Mouse (Mus musculus): Measurements from ENCODE around the gene Mex3d.
A peak's percentile ranks its signal among the peaks of the same experiment; 100 is the strongest.

Gene Mex3d

GRCm38 (mm10) chr10:80387522-80387959 is at the start of gene Mex3d:
TSS of gene Mex3d (minus strand) at chr10:80387659.
- DNase-seq (ENCODE audit: low spot score in 2 of 2) = peak; percentile 81 to 95

- peak; percentile 28 to 40 for DNase-seq (ENCODE audit: low spot score in 2 of 2)
Measured at GRCm38 (mm10) chr10:80436276-80436675, 48.8 kb upstream of the Mex3d start.

DNA sequence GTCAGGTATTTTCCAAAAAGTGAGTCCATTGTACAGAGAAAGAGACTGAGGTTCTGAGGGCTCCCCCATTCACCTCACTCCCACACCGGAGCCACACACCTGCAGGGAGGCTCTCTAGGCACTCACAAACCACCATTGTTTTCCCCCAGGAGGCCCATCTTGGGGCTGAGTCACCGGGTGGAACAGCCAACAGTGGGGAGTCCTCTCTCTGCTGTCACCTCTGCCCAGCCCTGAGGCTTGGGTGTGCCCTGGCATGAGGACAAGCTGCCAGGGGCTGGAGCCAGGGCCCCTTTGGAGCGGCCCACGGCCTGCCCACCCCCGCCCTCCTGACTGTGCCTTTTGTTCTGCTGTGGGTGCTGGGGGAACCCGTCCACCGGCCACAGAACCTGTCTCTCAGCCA is 48.3 kb upstream of the Mex3d start:
- DNase-seq (ENCODE audit: low spot score in 2 of 2) = no peak

GRCm38 (mm10) chr10:80434823-80435222 is 47.4 kb upstream of the Mex3d start:
- peak in 1 of 2 experiments; percentile 20 for DNase-seq (ENCODE audit: low spot score in 2 of 2)

DNA sequence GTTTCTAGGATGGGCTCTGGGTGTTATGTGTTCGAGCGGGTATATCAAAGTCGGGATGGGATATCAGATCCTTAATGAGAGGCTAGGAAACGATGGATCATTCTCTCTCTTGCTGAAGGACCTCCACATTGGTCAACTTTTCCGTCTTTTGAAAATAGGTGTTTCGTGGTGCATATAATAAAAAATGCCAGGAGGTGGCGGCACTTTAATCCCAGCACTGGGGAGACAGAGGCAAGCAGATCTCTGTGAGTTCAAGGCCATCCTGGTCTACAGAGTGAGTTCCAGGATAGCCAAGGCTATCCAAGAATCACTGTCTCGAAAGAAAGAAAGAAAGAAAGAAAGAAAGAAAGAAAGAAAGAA is 46.8 kb upstream of the Mex3d start:
- no peak for DNase-seq (ENCODE audit: low spot score in 2 of 2)

DNA sequence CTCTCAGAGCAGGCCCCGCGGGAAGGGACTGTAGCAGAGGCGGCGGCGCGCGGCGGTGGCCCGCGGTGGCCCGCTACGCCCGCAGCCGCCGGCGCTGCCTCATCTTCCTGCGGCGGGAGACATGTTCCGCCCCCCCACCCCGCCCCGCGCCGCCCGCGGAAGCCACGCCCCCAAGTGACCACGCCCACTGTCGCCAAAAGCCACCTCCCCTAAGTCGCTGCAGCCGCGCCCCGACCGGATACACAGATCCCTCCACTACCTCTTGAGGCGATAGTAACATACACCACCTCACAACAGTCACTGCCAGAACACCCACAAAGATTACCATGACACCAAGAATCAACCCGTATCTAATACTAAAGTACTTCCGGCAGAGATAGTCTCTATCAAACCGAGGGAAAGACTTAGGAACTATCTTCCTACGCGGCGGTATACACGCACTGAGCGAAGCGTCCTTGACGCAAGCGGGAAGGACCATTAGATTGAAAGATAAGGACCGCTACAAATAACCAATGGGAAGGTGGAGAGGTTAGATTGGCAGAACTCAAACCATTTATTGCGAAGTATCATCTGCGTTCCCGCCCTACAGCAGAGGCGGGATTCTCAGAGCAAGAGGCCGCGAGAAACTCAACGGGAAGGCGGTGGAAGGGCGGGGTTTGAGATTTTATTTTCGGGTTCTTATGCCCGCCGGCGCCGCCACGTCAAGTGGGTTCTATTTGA is 46.2 kb upstream of the Mex3d start, which contains the start of gene Tcf3:
Tcf3 (minus strand) TSS at position 135 of the 720 bp plus-strand sequence.
- peak; percentile 91 to 98 for DNase-seq (ENCODE audit: low spot score in 2 of 2)

DNA sequence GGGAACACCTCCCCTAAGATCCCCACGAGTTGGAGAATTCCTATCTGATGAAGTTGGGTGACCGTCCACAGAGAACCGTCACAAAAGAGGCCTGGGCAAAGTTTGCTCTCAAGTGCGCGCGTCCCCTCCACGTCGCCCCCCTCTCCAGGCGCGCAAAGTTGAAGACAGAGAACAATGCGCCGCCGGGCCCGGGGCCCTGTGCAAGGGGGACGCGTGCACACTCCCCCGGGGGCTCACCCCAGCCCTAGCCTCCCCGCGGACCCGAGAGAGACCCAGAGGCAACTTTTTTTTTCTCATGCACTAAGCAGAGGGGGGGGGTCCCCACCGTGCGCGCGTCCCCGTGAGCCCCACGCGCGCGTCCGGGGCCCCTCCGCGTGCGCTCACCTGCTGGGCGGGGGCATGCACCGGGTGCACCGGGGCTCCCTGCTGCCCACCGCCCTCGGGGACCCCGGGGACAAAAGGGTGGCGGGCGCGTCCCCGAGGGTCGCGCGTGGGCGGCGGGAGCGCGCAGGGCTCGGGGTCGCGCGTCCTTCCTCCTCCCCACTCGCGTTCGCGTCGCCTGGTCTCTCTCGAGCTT is 45.6 kb upstream of the Mex3d start:
- DNase-seq (ENCODE audit: low spot score in 2 of 2) = peak; percentile 64 to 66

DNA sequence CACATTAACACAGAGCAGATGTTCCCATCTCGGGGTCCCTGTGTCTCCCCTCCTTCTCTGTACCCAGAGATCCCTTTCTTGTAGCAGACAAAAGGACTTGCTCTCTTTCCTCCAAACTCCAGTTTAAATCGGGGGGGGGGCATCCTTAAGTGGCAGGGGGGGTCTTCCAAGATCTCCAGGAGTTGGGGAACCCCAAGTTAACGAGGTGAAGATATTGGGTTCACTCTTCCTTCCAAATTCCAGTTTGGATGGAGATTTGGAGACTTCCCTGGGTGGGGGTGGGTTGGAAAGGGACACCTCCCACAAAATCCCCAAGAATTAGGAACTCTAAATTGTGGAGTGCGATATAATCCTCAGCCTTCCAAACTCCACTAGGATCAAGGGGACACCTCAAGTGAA is 44.9 kb upstream of the Mex3d start:
- DNase-seq (ENCODE audit: low spot score in 2 of 2) = no peak

DNA sequence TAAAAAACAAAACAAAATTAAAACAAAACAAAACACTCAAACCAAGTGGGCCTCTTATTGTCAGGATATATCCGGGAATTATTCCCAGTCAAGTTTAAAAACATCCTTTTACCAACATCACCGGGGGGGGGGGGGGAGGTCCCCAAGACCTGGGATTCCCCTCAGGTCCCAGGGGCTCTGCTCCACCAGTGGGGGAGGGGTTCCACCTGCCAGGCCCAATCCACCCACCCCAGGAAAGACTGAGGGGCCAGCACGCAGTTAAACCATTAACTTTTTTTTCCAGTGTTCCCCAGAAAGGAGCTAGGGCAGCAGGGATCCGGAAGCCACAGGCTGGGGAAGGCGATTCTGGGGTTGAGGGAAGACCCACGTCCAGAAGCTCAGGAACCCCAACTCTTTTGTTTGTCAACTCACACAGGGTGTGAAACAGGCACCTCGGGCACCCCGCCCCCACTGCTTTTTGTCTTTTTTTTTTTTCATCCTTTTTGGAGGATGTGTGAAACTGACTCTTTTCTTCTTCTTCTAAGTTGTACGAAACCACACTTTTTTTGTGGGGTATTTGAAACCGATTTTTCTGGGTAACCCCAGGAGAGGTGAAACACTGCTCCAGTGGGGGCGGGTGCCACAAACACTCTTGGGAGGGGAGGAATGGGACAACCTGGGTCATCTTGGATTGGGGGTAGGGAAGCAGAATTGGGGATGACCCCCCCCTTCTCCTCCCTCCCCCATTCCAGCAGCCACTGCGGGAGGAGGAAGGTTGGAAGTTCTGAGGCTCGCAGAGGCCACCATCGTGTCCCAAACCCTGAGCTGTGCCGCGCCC is 44.3 kb upstream of the Mex3d start:
- peak; percentile 44 to 49 for DNase-seq (ENCODE audit: low spot score in 2 of 2)

GRCm38 (mm10) chr10:80430375-80430980 is 43.0 kb upstream of the Mex3d start:
- peak in 1 of 2 experiments; percentile 50 for DNase-seq (ENCODE audit: low spot score in 2 of 2)

- DNase-seq (ENCODE audit: low spot score in 2 of 2) = no peak
Measured at GRCm38 (mm10) chr10:80429800-80430199, 42.3 kb upstream of the Mex3d start.

DNA sequence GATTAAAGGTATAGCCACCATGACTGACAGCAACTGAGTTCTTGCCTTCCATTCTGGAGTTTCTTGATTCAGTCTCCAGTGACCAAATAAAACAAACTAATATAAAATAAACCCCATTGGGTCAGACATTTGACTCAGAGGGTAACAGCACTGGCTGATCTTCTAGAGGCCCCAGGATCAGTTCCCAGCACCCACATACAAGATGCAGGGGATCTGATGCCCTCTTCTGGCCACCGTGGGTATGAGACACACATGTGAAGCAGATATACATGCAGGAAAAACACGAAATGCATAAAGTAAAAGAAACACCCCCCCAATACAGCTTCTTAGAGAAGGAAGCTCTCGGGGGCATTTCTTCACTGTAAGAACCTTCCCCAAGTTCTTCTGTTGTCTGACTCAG is 37.6 kb upstream of the Mex3d start:
- DNase-seq (ENCODE audit: low spot score in 2 of 2) = no peak

GRCm38 (mm10) chr10:80423562-80423961 is 36.1 kb upstream of the Mex3d start:
- no peak for DNase-seq (ENCODE audit: low spot score in 2 of 2)

- DNase-seq (ENCODE audit: low spot score in 2 of 2) = no peak
Measured at GRCm38 (mm10) chr10:80421651-80422472, 34.4 kb upstream of the Mex3d start.

DNA sequence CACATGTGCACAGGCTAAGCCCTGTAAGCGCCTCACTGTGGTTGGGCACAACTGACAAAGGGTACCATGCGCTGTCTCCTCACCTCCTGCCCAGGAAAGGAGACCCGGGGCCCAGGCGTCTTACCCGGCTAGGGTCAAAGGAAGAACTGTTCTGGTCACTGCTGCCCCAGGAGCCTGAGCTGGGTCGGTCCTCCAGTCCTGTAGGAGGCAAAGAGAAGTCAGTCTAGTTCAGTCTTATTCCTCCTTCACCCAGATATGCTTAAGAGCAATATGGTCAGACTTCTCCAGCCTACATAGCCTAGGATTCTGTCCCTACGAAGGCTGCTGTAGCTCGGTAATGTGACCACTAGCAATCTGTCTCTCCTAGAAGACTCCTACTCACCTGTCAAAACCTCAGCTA is 33.7 kb upstream of the Mex3d start:
- DNase-seq (ENCODE audit: low spot score in 2 of 2) = no peak

DNA sequence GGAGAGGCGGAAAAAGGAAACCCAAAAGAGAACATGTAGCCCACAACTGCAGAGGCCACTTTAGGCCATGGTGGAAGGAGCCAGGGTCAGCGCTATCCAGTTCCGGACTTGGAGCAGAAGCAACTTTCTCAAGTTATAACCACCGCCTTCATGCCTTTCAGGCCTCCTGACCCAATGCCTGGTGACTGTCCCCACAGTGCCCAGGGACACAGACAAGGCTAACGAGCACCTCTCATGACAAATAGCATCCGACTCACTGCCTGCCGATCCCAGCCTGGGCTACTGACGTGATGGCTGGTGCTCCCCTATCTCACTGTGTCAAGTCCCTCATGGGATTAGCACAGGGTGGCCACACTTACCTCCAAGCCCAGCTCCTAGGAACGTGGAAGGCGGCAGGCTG is 33.3 kb upstream of the Mex3d start:
- no peak for DNase-seq (ENCODE audit: low spot score in 2 of 2)

DNA sequence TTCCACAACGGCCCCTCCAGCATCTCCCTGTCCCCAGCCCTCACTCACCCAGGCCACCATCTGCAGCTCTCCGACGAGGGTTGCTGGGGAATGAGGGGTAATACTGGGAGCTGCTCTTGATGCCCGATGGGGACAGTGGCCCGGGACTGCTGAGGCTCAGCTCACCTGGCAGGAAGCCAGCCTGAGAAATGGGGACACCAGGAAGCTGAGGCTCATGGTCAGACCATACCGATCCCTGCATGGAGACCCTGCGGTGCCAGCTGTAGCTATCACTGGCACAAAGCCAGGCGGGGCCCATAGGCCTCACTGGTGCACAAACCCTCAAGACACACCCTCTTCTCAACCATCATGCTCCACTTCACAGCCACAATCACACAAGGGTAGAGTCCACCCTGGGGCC is 32.0 kb upstream of the Mex3d start:
- no peak for DNase-seq (ENCODE audit: low spot score in 2 of 2)

DNA sequence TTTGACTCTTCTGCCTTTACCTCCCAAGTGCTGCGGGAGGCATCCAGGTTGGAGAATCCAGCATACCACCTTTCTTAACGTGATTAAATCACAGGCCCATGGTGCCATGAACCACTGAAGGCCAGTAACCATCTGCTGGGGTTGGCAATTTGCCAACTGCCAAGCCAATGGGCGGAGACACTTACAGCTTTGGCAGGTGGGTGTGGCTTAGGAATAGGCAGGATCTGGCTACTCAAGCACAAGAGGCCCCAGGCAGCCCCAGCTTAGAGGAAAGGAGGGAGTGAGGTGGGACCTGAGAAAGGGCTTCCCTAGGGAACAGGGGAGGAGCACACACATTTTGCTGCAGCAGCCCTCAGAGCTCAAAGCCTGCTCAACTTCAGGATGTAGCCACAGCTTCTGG is 30.9 kb upstream of the Mex3d start:
- DNase-seq (ENCODE audit: low spot score in 2 of 2) = no peak

- DNase-seq (ENCODE audit: low spot score in 2 of 2) = no peak
Measured at GRCm38 (mm10) chr10:80417841-80418240, 30.4 kb upstream of the Mex3d start.

- DNase-seq (ENCODE audit: low spot score in 2 of 2) = no peak
Measured at GRCm38 (mm10) chr10:80417371-80417770, 29.9 kb upstream of the Mex3d start.

DNA sequence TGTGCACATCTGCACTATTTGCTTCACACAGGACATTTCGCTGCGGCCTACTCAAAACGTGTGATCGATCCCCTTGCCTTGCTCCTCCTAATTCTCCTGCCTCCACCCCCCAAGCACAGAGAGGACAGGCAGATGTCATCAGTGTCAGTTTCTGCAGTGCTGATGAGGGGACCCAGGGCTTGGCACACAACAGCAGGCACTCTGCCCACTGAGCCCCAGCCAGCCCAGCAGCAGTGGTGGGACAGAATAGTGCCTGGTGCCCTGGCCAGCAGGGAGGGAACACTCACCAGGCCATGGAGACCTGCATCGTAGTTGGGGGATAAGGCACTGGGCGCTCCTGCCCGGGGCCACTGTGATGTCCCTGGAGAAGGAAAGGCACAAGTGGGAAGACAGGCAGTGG is 28.1 kb upstream of the Mex3d start:
- no peak for DNase-seq (ENCODE audit: low spot score in 2 of 2)

Measured in thymus, postnatal 10 days (tissue).